Mouse (Mus musculus) neutrophil, adult 59 days (primary cell): Measurements from ENCODE around the gene Dip2a. TPM values are rescaled to one million over a fixed set of nuclear protein-coding genes. Genes with fewer than 3 reads are reported as not detected.

Experiments used
- total RNA-seq, 2 experiments: library from RNA; stranded (reverse); gene quantifications; 1 replicate in 1 of 2; 2 replicates in 1 of 2; pipeline ENCODE4 v1.2.4; 2023

Dip2a gene
- 1 to 10 TPM; 6.9 to 7.7 TPM for total RNA-seq

GRCm38 (mm10) chr10:76344711-76345539 lies at the start of gene Dip2a:
Gene Dip2a, minus strand, starts transcription at chr10:76345291.

DNA sequence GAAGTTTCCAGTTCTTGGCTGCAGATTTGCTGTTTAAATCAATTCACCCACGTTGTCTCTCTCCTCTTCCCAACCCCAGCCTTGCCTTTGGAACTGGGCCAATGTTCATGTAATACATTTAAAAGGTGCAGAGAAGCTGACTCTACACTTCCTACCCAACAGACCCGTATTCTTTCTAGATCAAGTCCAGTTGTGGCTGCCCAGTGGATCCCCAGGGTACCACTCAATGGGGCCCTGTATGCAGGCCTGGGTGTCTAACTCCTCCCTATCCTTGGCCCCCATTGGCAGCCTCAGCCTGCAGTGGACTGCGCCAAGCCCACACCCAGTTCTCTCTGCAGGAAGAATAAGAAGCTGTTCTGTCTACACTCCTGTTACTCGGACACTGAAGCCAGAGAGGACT lies 91.6 kb downstream of the Dip2a start, which contains the start of gene S100b:
TSS of gene S100b (plus strand) at position 318 of the 400 bp plus-strand sequence.

GRCm38 (mm10) chr10:76237341-76238225 lies 107.5 kb downstream of the Dip2a start, which contains the start of gene Prmt2:
Gene Prmt2, minus strand, starts transcription at chr10:76237865.

Other genes with a start within 250 kb of the Dip2a start
- not detected for gene Slc5a4b, start 234.3 kb downstream of the Dip2a start, total RNA-seq
- gene Slc5a4a, start 197.8 kb downstream of the Dip2a start, total RNA-seq, result not detected
- 1 to 10 TPM in 1 of 2 experiments, under 1 TPM in 1; 0.40 to 1.8 TPM for gene Prmt2, start 107.4 kb downstream of the Dip2a start, total RNA-seq
- not detected for gene S100b, start 91.4 kb downstream of the Dip2a start, total RNA-seq
- 1 to 10 TPM; 8.2 to 9.0 TPM for gene AC141477.1, start 95.2 kb upstream of the Dip2a start, total RNA-seq
- 10 to 100 TPM; 31.2 to 37.5 TPM for gene Pcnt, start 97.5 kb upstream of the Dip2a start, total RNA-seq
- gene 2610028H24Rik, start 103.8 kb upstream of the Dip2a start, total RNA-seq, result not detected
- gene Mcm3ap, start 123.6 kb upstream of the Dip2a start, total RNA-seq, result 10 to 100 TPM; 45.2 to 49.9 TPM
- 1 to 10 TPM in 1 of 2 experiments, under 1 TPM in 1; 0.84 to 1.6 TPM for gene Ybey, start 123.8 kb upstream of the Dip2a start, total RNA-seq
- gene Lss, start 186.3 kb upstream of the Dip2a start, total RNA-seq, result 1 to 10 TPM; 4.4 to 8.6 TPM
- gene Spatc1l, start 217.0 kb upstream of the Dip2a start, total RNA-seq, result not detected
- not detected for gene Ftcd, start 230.4 kb upstream of the Dip2a start, total RNA-seq